Mouse (Mus musculus) adrenal gland, adult (tissue): ENCODE data around the gene Smbd1.

ENCODE experiments used
- DNase-seq, 2 experiments: peaks; one replicate each; pipeline ENCODE4 v3.0.0; 2022 to 2023; ENCODE audit warnings: low spot score in 1 of 2; ENCODE audit not compliant: inconsistent age in 2 of 2

Smbd1 gene

GRCm38 (mm10) chr16:32813771-32814170 lies 3.5 kb upstream of the Smbd1 start:
- DNase-seq, result no peak

GRCm38 (mm10) chr16:32813362-32813761 lies 3.1 kb upstream of the Smbd1 start:
- DNase-seq, result no peak

GRCm38 (mm10) chr16:32812888-32813361 lies 2.6 kb upstream of the Smbd1 start:
- peak; percentile 82 to 91 for DNase-seq

GRCm38 (mm10) chr16:32807408-32808185 lies 2.7 kb downstream of the Smbd1 start:
- DNase-seq, result no peak

GRCm38 (mm10) chr16:32805151-32805550 lies 5.1 kb downstream of the Smbd1 start:
- DNase-seq, result no peak

GRCm38 (mm10) chr16:32803901-32804300 lies 6.4 kb downstream of the Smbd1 start:
- DNase-seq, result no peak

GRCm38 (mm10) chr16:32803252-32803853 lies 6.9 kb downstream of the Smbd1 start:
- peak; percentile 53 to 89 for DNase-seq

GRCm38 (mm10) chr16:32797426-32797689 lies 12.9 kb downstream of the Smbd1 start, which contains the start of gene Muc20:
Gene Muc20 (minus strand): TSS chr16:32797435.
- no peak for DNase-seq

GRCm38 (mm10) chr16:32796676-32797425 lies 13.4 kb downstream of the Smbd1 start:
- DNase-seq, result no peak

GRCm38 (mm10) chr16:32795177-32795576 lies 15.1 kb downstream of the Smbd1 start:
- no peak for DNase-seq

- DNase-seq, result no peak
Measured at GRCm38 (mm10) chr16:32790056-32790455, 20.2 kb downstream of the Smbd1 start.

GRCm38 (mm10) chr16:32784840-32785239 lies 25.4 kb downstream of the Smbd1 start:
- DNase-seq, result no peak

GRCm38 (mm10) chr16:32783324-32784062 lies 26.8 kb downstream of the Smbd1 start:
- DNase-seq, result peak in 1 of 2 experiments; percentile 37

- no peak for DNase-seq
Measured at GRCm38 (mm10) chr16:32778956-32779355, 31.3 kb downstream of the Smbd1 start.

GRCm38 (mm10) chr16:32776676-32777075 lies 33.6 kb downstream of the Smbd1 start:
- no peak for DNase-seq

- no peak for DNase-seq
Measured at GRCm38 (mm10) chr16:32766904-32767303, 43.4 kb downstream of the Smbd1 start.

GRCm38 (mm10) chr16:32764961-32765360 lies 45.3 kb downstream of the Smbd1 start:
- DNase-seq, result no peak

GRCm38 (mm10) chr16:32764550-32764949 lies 45.7 kb downstream of the Smbd1 start:
- no peak for DNase-seq
